Mouse (Mus musculus): ENCODE measurements around the gene Serf2. TPM values are rescaled to one million over a fixed set of nuclear protein-coding genes. Genes with fewer than 3 reads are reported as not detected.

Gene Serf2
- 192 and 208 TPM in 2 replicates for polyA plus RNA-seq (2012; rRNA removed)

DNA sequence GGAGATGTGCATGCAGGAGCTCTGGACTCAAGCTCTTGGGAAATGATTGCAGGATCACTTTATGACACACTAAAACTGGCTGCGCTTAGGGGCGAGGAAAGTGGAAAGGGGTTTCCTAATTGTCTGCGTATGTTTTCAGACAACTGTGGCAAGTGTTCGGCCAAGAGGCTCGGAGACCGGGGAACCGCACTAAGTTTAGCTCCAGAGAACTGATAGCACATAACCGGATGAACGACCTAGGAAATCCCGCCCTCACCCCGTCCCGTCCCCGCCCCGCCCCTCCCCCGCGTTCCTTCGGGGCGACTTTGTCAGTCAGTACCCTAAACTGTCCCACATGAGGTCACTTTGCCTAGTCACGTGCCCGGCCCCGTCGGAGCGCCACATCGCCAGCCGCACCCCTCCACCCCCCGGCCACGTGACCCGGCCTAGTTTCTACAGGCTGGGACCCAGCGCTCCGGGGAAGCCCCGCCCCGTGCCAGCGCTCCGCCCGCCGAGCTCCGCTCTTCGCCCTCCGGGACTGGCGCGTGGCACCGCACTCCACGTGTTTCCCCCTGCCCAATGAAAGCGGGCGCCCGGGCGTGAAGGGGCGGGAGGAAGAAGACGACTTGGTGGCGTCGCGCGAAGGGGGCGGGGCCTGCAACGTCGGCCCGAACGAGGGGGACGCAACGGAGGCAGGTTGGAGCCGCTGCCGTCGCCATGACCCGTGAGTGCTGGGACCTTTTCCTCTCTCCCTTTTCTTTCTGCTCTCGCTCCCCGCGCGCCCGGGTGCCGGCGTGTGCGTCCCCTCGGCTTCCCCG lies at the start of gene Serf2:
Serf2 (plus strand) TSS at position 457 of the 797 bp plus-strand sequence.
- no peak for TF ChIP-seq CTCF (IDR thresholded peaks at IDR 0.05; ENCODE audit: control insufficient read depth, insufficient read depth, insufficient replicate concordance, low read depth, low read length)
- peak; percentile 97 for TF ChIP-seq POLR2A (IDR thresholded peaks at IDR 0.05; ENCODE audit: control insufficient read depth, low read depth, low read length)

DNA sequence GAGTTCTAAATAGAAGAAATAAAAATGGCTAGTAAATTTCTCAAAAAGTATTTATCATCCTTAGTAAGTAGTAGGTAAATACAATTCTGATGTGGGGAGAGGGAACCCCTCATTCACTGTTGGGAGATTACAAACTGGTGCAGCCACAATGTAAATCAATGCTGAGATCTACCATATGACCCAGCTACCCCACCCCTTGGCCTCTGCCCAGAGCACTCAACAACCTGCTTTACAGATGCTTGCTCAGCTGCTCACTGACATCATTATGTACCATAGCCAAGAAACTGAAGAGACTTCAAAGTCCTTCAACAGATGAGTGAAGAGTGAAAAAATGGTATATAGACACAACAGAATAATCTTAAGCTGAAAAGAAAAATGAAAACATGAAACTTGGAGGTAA lies 45.7 kb upstream of the Serf2 start:
- TF ChIP-seq CTCF (IDR thresholded peaks at IDR 0.05; ENCODE audit: control insufficient read depth, insufficient read depth, insufficient replicate concordance, low read depth, low read length), result no peak
- TF ChIP-seq POLR2A (IDR thresholded peaks at IDR 0.05; ENCODE audit: control insufficient read depth, low read depth, low read length), result no peak
- Histone ChIP-seq H3K4me1 (ENCODE audit: control insufficient read depth, insufficient read depth, low read length) (no peaks in the 10 kb centered on the region), H3K36me3 (ENCODE audit: control insufficient read depth, insufficient read depth, low read length) (no peaks in the 10 kb centered on the region), H3K27ac (ENCODE audit: control insufficient read depth, insufficient read depth, low read depth, low read length) (no peak overlapping the region), H3K27me3 (ENCODE audit: control insufficient read depth, insufficient read depth, low read length) (no peaks in the 10 kb centered on the region), H3K4me3 (ENCODE audit: control insufficient read depth, low read depth, low read length) (no peak overlapping the region)

More for the DNA sequence above, at the start of gene Serf2:
- peaks cover 2% of the 10 kb centered on the region for H3K36me3 ChIP-seq (ENCODE audit: control insufficient read depth, insufficient read depth, low read length)
- peaks cover 8% of the 10 kb centered on the region for H3K4me1 ChIP-seq (ENCODE audit: control insufficient read depth, insufficient read depth, low read length)
- no peaks in the 10 kb centered on the region for H3K27me3 ChIP-seq (ENCODE audit: control insufficient read depth, insufficient read depth, low read length)
- peak within 1 kb of the TSS; percentile 95 for H3K4me3 ChIP-seq (ENCODE audit: control insufficient read depth, low read depth, low read length)
- H3K27ac ChIP-seq (ENCODE audit: control insufficient read depth, insufficient read depth, low read depth, low read length), result peak within 1 kb of the TSS; percentile 96

DNA sequence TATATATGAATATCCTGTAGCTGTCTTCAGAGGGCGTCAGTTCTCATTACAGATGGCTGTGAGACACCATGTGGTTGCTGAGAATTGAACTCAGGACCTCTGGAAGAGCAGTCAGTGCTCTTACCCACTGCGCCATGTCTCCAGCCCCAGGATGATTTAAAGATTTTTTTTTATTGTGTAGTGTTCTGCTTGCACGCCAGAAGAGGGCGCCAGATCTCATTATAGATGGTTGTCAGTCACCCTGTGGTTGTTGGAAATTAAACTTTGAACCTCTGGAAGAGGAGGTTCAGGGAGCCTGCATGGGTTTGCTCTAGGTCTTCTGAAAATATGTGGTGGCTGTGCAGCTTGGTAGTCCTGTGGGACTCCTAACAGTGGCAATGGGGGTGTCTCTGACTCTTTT lies 40.8 kb upstream of the Serf2 start:
- Histone ChIP-seq H3K27me3 (ENCODE audit: control insufficient read depth, insufficient read depth, low read length) (no peaks in the 10 kb centered on the region), H3K4me3 (ENCODE audit: control insufficient read depth, low read depth, low read length) (no peak overlapping the region), H3K36me3 (ENCODE audit: control insufficient read depth, insufficient read depth, low read length) (peaks cover 6% of the 10 kb centered on the region), H3K4me1 (ENCODE audit: control insufficient read depth, insufficient read depth, low read length) (peaks cover 2% of the 10 kb centered on the region), H3K27ac (ENCODE audit: control insufficient read depth, insufficient read depth, low read depth, low read length) (no peak overlapping the region)
- TF ChIP-seq POLR2A (IDR thresholded peaks at IDR 0.05; ENCODE audit: control insufficient read depth, low read depth, low read length) (no peak), CTCF (IDR thresholded peaks at IDR 0.05; ENCODE audit: control insufficient read depth, insufficient read depth, insufficient replicate concordance, low read depth, low read length) (no peak)

DNA sequence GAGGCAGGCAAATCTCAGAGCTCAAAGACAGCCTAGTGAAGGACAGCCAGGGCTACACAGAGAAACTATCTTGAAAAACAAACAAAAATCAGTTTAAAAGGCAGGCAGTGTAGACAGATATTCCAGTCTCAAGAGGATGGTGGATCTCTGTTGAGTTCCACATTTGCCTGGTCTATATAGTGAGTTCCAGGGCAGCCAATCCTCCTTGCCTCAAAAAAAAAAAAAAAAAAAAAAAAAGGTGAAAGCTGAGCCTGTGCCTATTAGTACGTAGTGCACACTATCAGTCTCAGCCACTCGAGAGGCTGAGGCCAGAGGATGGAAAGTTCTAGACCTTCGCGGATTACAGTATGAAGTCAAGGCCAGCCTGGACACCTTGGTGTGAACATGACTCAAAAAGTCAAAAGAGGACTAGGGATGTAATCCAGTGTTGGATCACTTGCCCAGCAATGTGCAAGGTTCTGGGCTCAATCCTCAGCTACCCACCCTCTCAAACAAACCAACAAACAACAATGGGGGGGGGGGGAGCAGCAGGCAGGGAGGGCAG lies 36.1 kb upstream of the Serf2 start:
- Histone ChIP-seq H3K27ac (ENCODE audit: control insufficient read depth, insufficient read depth, low read depth, low read length) (peak overlapping the region; percentile 92), H3K36me3 (ENCODE audit: control insufficient read depth, insufficient read depth, low read length) (peaks cover 6% of the 10 kb centered on the region), H3K27me3 (ENCODE audit: control insufficient read depth, insufficient read depth, low read length) (no peaks in the 10 kb centered on the region), H3K4me1 (ENCODE audit: control insufficient read depth, insufficient read depth, low read length) (peaks cover 4% of the 10 kb centered on the region), H3K4me3 (ENCODE audit: control insufficient read depth, low read depth, low read length) (peak overlapping the region; percentile 97)
- TF ChIP-seq CTCF (IDR thresholded peaks at IDR 0.05; ENCODE audit: control insufficient read depth, insufficient read depth, insufficient replicate concordance, low read depth, low read length) (no peak), POLR2A (IDR thresholded peaks at IDR 0.05; ENCODE audit: control insufficient read depth, low read depth, low read length) (no peak)

DNA sequence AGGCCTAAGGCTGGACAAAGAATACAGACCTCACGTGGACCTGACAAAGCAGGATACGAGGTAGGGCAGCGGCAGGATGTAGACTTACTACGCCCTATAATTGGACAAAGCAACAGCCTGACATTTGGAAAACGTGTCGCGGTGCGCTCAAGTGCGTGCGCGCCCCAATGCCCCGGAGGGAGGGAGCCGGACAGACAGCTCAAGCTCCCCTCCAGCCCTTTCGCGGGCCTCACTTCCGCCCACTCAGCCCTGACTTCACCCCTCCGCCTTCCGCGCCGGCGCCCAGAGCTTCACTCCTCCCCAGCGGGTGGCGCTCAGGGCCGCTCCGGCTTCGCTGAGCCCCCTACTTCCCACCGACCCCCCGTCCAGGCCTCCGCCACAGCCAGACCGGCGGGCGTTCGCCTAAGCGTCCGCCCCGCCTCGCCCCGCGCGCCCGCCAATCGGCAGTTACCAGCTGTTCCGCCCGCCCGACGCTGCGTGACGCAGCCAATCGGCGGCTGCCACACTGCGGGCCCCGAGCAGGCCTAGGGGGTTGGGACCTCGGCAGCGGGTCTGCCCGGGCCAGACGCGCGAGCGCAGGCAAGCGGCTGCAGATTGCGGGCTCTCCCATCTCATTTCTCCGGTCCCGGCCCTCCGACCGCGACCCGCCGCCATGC lies 35.5 kb upstream of the Serf2 start, which contains the start of the genes Pdia3 and Catsper2:
Pdia3 (plus strand) TSS at position 389 of the 656 bp plus-strand sequence.
Catsper2 (minus strand) TSS at position 406 of the 656 bp plus-strand sequence.
- Histone ChIP-seq H3K4me1 (ENCODE audit: control insufficient read depth, insufficient read depth, low read length) (peaks cover 4% of the 10 kb centered on the region), H3K4me3 (ENCODE audit: control insufficient read depth, low read depth, low read length) (peak within 1 kb of the TSS; percentile 97), H3K27ac (ENCODE audit: control insufficient read depth, insufficient read depth, low read depth, low read length) (peak within 1 kb of the TSS; percentile 97), H3K36me3 (ENCODE audit: control insufficient read depth, insufficient read depth, low read length) (peaks cover 6% of the 10 kb centered on the region), H3K27me3 (ENCODE audit: control insufficient read depth, insufficient read depth, low read length) (no peaks in the 10 kb centered on the region)
- peak; percentile 94 for TF ChIP-seq POLR2A (IDR thresholded peaks at IDR 0.05; ENCODE audit: control insufficient read depth, low read depth, low read length)
- no peak for TF ChIP-seq CTCF (IDR thresholded peaks at IDR 0.05; ENCODE audit: control insufficient read depth, insufficient read depth, insufficient replicate concordance, low read depth, low read length)

DNA sequence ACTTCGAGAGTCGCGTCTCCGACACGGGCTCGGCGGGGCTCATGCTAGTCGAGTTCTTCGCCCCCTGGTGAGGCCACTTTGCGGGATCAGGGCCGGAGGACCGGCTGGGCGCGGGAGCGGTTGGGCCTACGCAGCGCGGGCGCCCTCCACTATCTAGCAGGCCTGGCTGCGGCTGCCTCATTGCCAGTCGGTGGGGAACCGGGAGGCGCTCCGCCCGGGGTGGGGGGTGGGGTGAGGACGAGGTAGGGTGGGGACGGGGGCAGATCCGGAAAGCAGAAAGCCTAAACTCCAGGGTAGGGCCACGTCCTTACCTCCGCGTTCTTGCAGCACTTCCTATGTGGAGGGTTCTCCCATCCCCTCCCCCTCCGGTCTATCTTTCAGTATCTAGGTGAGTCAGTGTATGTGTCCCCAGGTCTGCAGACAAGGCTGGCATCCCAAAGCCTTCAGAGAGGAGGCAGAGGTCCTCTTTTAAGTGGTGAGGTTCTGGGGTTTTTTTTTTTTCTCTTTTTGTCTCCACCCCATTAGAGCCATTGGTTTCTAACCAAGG lies 34.8 kb upstream of the Serf2 start:
- TF ChIP-seq CTCF (IDR thresholded peaks at IDR 0.05; ENCODE audit: control insufficient read depth, insufficient read depth, insufficient replicate concordance, low read depth, low read length) (no peak), POLR2A (IDR thresholded peaks at IDR 0.05; ENCODE audit: control insufficient read depth, low read depth, low read length) (no peak)
- peaks cover 4% of the 10 kb centered on the region for H3K4me1 ChIP-seq (ENCODE audit: control insufficient read depth, insufficient read depth, low read length)

DNA sequence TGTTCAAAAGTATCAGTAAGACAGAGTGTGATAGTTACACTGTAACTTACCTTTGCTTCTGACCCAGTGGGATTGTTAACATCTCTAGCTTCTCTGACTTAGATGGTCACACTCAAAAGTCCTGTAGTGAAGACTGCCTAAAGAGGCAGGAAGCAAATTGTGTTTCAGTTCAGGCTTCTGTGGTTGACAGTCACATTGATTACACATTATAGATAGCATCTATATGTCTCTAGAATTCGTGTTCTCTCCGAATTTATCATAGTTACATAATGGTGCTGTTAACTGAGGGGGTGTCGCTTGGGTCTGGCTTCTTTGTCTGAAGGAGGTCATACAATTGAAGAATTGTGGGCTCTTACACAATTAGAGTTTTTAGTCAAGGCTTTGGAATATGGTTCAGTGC lies 33.9 kb upstream of the Serf2 start:
- TF ChIP-seq CTCF (IDR thresholded peaks at IDR 0.05; ENCODE audit: control insufficient read depth, insufficient read depth, insufficient replicate concordance, low read depth, low read length) (no peak), POLR2A (IDR thresholded peaks at IDR 0.05; ENCODE audit: control insufficient read depth, low read depth, low read length) (no peak)
- no peak overlapping the region for H3K27ac ChIP-seq (ENCODE audit: control insufficient read depth, insufficient read depth, low read depth, low read length)
- no peaks in the 10 kb centered on the region for H3K27me3 ChIP-seq (ENCODE audit: control insufficient read depth, insufficient read depth, low read length)
- H3K4me1 ChIP-seq (ENCODE audit: control insufficient read depth, insufficient read depth, low read length), result peaks cover 4% of the 10 kb centered on the region
- H3K4me3 ChIP-seq (ENCODE audit: control insufficient read depth, low read depth, low read length), result no peak overlapping the region; the same call in 1 of the 2 replicates
- H3K36me3 ChIP-seq (ENCODE audit: control insufficient read depth, insufficient read depth, low read length), result peaks cover 6% of the 10 kb centered on the region

More for the DNA sequence above, 34.8 kb upstream of the Serf2 start:
- Histone ChIP-seq H3K27ac (ENCODE audit: control insufficient read depth, insufficient read depth, low read depth, low read length) (peak overlapping the region; percentile 97), H3K36me3 (ENCODE audit: control insufficient read depth, insufficient read depth, low read length) (peaks cover 6% of the 10 kb centered on the region), H3K27me3 (ENCODE audit: control insufficient read depth, insufficient read depth, low read length) (no peaks in the 10 kb centered on the region), H3K4me3 (ENCODE audit: control insufficient read depth, low read depth, low read length) (peak overlapping the region; percentile 97)

Data from testis, adult 2 months (tissue).